Mouse (Mus musculus): ENCODE data around the gene Ifna4. TPM values are rescaled to one million over a fixed set of nuclear protein-coding genes. Genes with fewer than 3 reads are reported as not detected.
"Not testable (repeated sequence)": the region's sequence is repeated elsewhere in the genome, so short reads cannot be mapped to it uniquely, and the experiment has no call there.

Ifna4 gene
- polyA plus RNA-seq (2012; rRNA removed), result not detected in 2 replicates

GRCm38 (mm10) chr4:88841438-88841911, at the start of gene Ifna4:
TSS of gene Ifna4 (plus strand) at chr4:88841861.
- WGBS, result 39% methylated on average over 2 of the region's 2 CpGs
- Histone ChIP-seq H3K4me3 (replicated peaks; ENCODE audit: extremely low read depth, low read depth, low read length) (no peak within 1 kb of the TSS), H3K4me1 (ENCODE audit: control insufficient read depth, insufficient read depth, low read length) (no peaks in the 10 kb centered on the region)
- DNase-seq, result no peak
- TF ChIP-seq CTCF (IDR thresholded peaks at IDR 0.05; ENCODE audit: insufficient read depth, low read length), result no peak
- TF ChIP-seq POLR2A (IDR thresholded peaks at IDR 0.05; ENCODE audit: borderline replicate concordance, extremely low read depth, low read depth, low read length), result no peak

DNA sequence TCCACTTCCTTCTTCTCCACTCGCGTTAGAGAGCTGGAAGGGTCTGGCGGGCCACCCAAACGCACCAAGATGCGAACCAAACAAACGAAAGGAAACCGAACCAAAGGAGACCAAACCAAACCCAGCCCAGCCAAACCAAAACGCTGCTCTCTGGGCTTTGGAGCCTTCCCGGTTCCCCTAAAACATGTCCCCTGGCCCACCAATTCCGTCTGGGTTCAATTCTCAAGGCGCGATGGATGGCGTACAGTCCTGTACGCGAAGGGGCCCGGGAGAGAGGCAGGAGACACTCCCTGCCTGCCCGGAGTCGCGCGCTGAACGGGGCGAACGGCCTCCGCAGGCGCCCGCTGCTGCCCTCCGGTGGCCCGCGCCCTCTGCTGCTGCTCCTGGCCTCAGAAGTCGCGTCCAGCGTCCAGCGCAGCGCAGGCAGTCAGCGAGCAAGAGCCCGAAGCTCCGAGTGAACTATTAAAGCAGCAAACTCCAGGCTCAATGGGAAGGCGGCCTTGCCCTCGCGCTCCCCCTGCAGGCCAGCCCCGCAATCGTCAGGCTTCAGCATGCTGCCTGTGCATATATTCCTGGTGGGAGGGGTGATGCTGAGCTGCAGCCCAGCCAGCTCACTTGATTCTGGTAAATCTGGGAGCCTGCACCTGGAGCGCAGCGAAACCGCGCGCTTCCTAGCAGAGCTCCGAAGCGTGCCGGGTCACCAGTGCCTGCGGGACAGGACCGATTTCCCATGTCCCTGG, 47.6 kb upstream of the Ifna4 start, which contains the start of gene Gm13275:
Gene Gm13275 (plus strand): TSS at position 552 of the 740 bp plus-strand sequence.
- DNase-seq, result peak; percentile 78
- H3K4me3 ChIP-seq (replicated peaks; ENCODE audit: extremely low read depth, low read depth, low read length); H3K4me1 ChIP-seq (ENCODE audit: control insufficient read depth, insufficient read depth, low read length): not testable (repeated sequence)
- WGBS, result 1% methylated on average over 15 of the region's 52 CpGs

- DNase-seq; H3K4me3 ChIP-seq (replicated peaks; ENCODE audit: extremely low read depth, low read depth, low read length); H3K4me1 ChIP-seq (ENCODE audit: control insufficient read depth, insufficient read depth, low read length): not testable (repeated sequence)
- no CpG with 5 or more reads among the region's 28 CpGs for whole genome bisulfite sequencing
These were observed 44.6 kb upstream of the Ifna4 start, which contains the start of gene Gm13279 for GRCm38 (mm10) chr4:88797097-88797496. TSS of gene Gm13279 (plus strand) at chr4:88797397.

GRCm38 (mm10) chr4:88799365-88799764, 42.3 kb upstream of the Ifna4 start, which contains the start of gene Gm13285:
TSS of gene Gm13285 (plus strand) at chr4:88799665.
- not testable (repeated sequence) for H3K4me3 ChIP-seq (replicated peaks; ENCODE audit: extremely low read depth, low read depth, low read length); DNase-seq; H3K4me1 ChIP-seq (ENCODE audit: control insufficient read depth, insufficient read depth, low read length)
- whole genome bisulfite sequencing, result 4% methylated on average over 6 of the region's 7 CpGs

- no CpG with 5 or more reads among the region's 29 CpGs for WGBS
- not testable (repeated sequence) for H3K4me1 ChIP-seq (ENCODE audit: control insufficient read depth, insufficient read depth, low read length); DNase-seq; H3K4me3 ChIP-seq (replicated peaks; ENCODE audit: extremely low read depth, low read depth, low read length)
These were observed 38.7 kb upstream of the Ifna4 start, which contains the start of gene Gm13287 for GRCm38 (mm10) chr4:88802954-88803353. TSS of gene Gm13287 (plus strand) at chr4:88803254.

DNA sequence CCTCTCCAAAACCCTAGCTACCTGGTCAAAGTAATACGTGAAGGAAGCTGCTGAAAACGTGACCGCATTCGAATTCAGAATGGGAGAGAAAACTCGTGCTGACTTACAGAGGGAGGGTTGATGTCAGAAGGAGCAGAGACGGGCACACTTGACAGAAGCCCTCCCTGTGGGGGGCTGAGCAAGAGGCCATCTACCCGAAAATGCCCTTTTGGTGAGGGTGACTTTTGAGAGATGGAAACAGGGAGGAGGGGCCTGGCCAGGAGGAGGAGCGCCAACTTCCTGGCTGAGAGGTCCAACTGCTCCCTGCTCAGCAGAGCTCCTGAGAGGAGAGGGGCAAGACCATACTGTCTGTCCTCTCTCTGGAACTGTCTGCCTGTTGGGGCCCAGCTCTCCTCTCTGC, 36.4 kb upstream of the Ifna4 start, which contains the start of gene Gm13288:
Gene Gm13288 (plus strand): TSS at position 301 of the 400 bp plus-strand sequence.
- WGBS, result no CpG with 5 or more reads among the region's 8 CpGs
- not testable (repeated sequence) for H3K4me1 ChIP-seq (ENCODE audit: control insufficient read depth, insufficient read depth, low read length); DNase-seq; H3K4me3 ChIP-seq (replicated peaks; ENCODE audit: extremely low read depth, low read depth, low read length)

DNA sequence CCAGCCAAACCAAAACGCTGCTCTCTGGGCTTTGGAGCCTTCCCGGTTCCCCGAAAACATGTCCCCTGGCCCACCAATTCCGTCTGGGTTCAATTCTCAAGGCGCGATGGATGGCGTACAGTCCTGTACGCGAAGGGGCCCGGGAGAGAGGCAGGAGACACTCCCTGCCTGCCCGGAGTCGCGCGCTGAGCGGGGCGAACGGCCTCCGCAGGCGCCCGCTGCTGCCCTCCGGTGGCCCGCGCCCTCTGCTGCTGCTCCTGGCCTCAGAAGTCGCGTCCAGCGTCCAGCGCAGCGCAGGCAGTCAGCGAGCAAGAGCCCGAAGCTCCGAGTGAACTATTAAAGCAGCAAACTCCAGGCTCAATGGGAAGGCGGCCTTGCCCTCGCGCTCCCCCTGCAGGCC, 35.9 kb upstream of the Ifna4 start:
- H3K4me3 ChIP-seq (replicated peaks; ENCODE audit: extremely low read depth, low read depth, low read length); H3K4me1 ChIP-seq (ENCODE audit: control insufficient read depth, insufficient read depth, low read length): not testable (repeated sequence)
- DNase-seq, result peak; percentile 5
- WGBS, result 0% methylated on average over 9 of the region's 34 CpGs

- no peak for DNase-seq
- 41% methylated on average over 3 of the region's 3 CpGs for WGBS
These were observed 25.7 kb upstream of the Ifna4 start, which contains the start of gene Ifna7 for GRCm38 (mm10) chr4:88815928-88816327. TSS of gene Ifna7 (plus strand) at chr4:88816228.

DNA sequence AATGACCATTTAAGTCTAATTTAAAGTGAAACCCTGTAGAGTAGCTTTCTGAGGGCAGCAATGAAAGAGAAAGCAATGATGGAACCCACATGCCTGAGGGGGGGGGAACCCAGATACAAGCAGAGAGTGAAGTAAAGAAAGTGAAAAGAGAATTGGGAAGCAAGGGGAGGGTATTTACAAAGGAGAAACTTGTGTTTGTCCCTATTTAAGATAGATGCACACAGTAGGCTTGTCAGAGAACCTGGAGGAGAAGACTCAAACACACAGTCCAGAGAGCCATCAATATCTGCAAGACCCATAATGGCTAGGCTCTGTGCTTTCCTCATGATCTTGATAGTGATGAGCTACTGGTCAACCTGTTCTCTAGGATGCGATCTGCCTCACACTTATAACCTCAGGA, 22.0 kb upstream of the Ifna4 start, which contains the start of gene Ifna11:
Gene Ifna11 (plus strand): TSS at position 301 of the 400 bp plus-strand sequence.
- no peak within 1 kb of the TSS for H3K4me3 ChIP-seq (replicated peaks; ENCODE audit: extremely low read depth, low read depth, low read length)
- WGBS, result 73% methylated on average over 1 of the region's 1 CpGs
- no peak for DNase-seq
- TF ChIP-seq POLR2A (IDR thresholded peaks at IDR 0.05; ENCODE audit: borderline replicate concordance, extremely low read depth, low read depth, low read length) (no peak), CTCF (IDR thresholded peaks at IDR 0.05; ENCODE audit: insufficient read depth, low read length) (no peak)
- no peaks in the 10 kb centered on the region for H3K4me1 ChIP-seq (ENCODE audit: control insufficient read depth, insufficient read depth, low read length)

More at GRCm38 (mm10) chr4:88815928-88816327, 25.7 kb upstream of the Ifna4 start, which contains the start of gene Ifna7:
- H3K4me1 ChIP-seq (ENCODE audit: control insufficient read depth, insufficient read depth, low read length), result no peaks in the 10 kb centered on the region
- H3K4me3 ChIP-seq (replicated peaks; ENCODE audit: extremely low read depth, low read depth, low read length), result no peak within 1 kb of the TSS
- TF ChIP-seq CTCF (IDR thresholded peaks at IDR 0.05; ENCODE audit: insufficient read depth, low read length), result no peak
- no peak for TF ChIP-seq POLR2A (IDR thresholded peaks at IDR 0.05; ENCODE audit: borderline replicate concordance, extremely low read depth, low read depth, low read length)

DNA sequence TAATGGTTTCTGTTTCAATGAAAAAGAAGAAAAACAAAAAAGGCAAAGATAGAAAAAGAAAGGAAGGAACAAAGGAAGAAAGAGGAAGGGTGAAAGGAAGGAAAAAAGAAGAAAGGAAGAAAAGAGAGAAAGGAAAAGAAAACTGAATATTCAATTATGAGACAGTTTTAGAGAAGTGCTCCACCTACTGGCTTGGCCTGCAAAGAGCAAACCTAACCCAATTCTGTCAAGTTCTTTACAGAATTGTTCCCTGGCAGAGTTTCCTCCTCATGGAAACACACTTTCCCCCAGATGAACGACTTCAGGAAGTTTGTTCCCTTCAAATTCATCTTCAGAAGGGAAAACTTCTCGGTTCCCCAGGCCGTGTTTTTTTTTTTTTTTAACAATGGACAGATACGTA, 18.7 kb upstream of the Ifna4 start:
- no peak for TF ChIP-seq CTCF (IDR thresholded peaks at IDR 0.05; ENCODE audit: insufficient read depth, low read length)
- no peak for TF ChIP-seq POLR2A (IDR thresholded peaks at IDR 0.05; ENCODE audit: borderline replicate concordance, extremely low read depth, low read depth, low read length)
- H3K4me3 ChIP-seq (replicated peaks; ENCODE audit: extremely low read depth, low read depth, low read length), result no peak overlapping the region
- DNase-seq, result no peak
- no peaks in the 10 kb centered on the region for H3K4me1 ChIP-seq (ENCODE audit: control insufficient read depth, insufficient read depth, low read length)
- 19% methylated on average over 4 of the region's 4 CpGs for WGBS

GRCm38 (mm10) chr4:88827116-88827515, 14.5 kb upstream of the Ifna4 start, which contains the start of gene Ifna6:
TSS of gene Ifna6 (plus strand) at chr4:88827416.
- not testable (repeated sequence) for H3K4me3 ChIP-seq (replicated peaks; ENCODE audit: extremely low read depth, low read depth, low read length); DNase-seq

More at GRCm38 (mm10) chr4:88827116-88827515, 14.5 kb upstream of the Ifna4 start, which contains the start of gene Ifna6:
- H3K4me1 ChIP-seq (ENCODE audit: control insufficient read depth, insufficient read depth, low read length), result not testable (repeated sequence)
